Comparison of ENCODE assay signal across 28 mouse cellular contexts in the genomic region with DNA sequence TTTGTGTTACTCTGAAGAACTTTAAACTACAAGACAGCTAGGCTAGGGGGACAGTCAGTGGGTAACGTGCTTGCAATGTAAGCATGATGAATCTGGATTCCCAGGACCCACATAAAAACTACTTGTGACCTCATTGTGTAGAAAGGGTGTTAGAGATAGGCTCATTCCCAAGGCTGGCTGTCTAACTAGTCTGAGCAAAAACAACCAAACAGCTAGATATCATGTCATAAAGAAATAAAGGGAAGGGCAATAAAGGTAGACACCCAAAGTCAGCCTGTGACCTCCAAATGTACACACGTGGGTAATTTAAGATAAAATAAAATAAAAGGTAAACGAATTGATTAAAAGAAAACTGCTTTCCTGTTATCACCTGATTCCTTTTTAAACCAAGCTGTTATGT.
"Had no signal": no experiment of that assay in that cellular context is flagged by ENCODE, and none has a peak within 500 bp of the region (broad histone marks: within the 10 kb centered on the region; RNA-seq: fewer than 3 reads in every experiment).

No protein-coding gene starts in this region.

- H3K27ac ChIP-seq: embryonic facial prominence, embryonic 10.5 days; embryonic facial prominence, embryonic 12.5 days; embryonic facial prominence, embryonic 13.5 days; embryonic facial prominence, embryonic 15.5 days; forebrain, embryonic 10.5 days; forebrain, embryonic 12.5 days; forebrain, embryonic 13.5 days; forebrain, embryonic 15.5 days; gastrocnemius, adult 2 months; heart, adult 2 months had no signal

- H3K9me3 ChIP-seq: embryonic facial prominence, embryonic 10.5 days; embryonic facial prominence, embryonic 12.5 days; embryonic facial prominence, embryonic 13.5 days; embryonic facial prominence, embryonic 15.5 days; forebrain, embryonic 10.5 days; forebrain, embryonic 12.5 days; forebrain, embryonic 13.5 days; forebrain, embryonic 15.5 days had no signal

- H3K9ac ChIP-seq: embryonic facial prominence, embryonic 12.5 days; embryonic facial prominence, embryonic 13.5 days; embryonic facial prominence, embryonic 15.5 days; forebrain, embryonic 12.5 days; forebrain, embryonic 13.5 days; forebrain, embryonic 15.5 days; forebrain, postnatal 0 days had no signal

- H3K4me3 ChIP-seq: embryonic facial prominence, embryonic 10.5 days; embryonic facial prominence, embryonic 12.5 days; embryonic facial prominence, embryonic 13.5 days; embryonic facial prominence, embryonic 15.5 days; erythroblast, embryonic 14.5 days; forebrain, embryonic 10.5 days; forebrain, embryonic 12.5 days; forebrain, embryonic 13.5 days; forebrain, embryonic 15.5 days; gastrocnemius, adult 2 months; heart, adult 2 months had no signal

- DNase-seq: cerebellum, adult 18-20 months; cerebellum, adult 2 months; cerebellum, adult 8-10 months; cerebellum, adult 9-10 months; cerebellum, adult 9-11 months; cerebellum, postnatal 10 days; cerebellum, postnatal 14 days; cerebellum, postnatal 25 days; embryo, embryonic 11 days; forebrain, postnatal 0 days; gastrocnemius, adult 2 months; gastrocnemius, postnatal 10 days; gastrocnemius, postnatal 14 days; gastrocnemius, postnatal 25 days; gastrocnemius, postnatal 36 days; heart, adult 18-20 months; heart, adult 2 months had no signal

- H3K4me2 ChIP-seq: embryonic facial prominence, embryonic 12.5 days; embryonic facial prominence, embryonic 13.5 days; embryonic facial prominence, embryonic 15.5 days; forebrain, embryonic 12.5 days; forebrain, embryonic 13.5 days; forebrain, embryonic 15.5 days had no signal

- H3K27me3 ChIP-seq: embryonic facial prominence, embryonic 12.5 days; embryonic facial prominence, embryonic 13.5 days; embryonic facial prominence, embryonic 15.5 days; forebrain, embryonic 12.5 days; forebrain, embryonic 13.5 days; forebrain, embryonic 15.5 days had no signal

- H3K36me3 ChIP-seq: embryonic facial prominence, embryonic 10.5 days; embryonic facial prominence, embryonic 12.5 days; embryonic facial prominence, embryonic 13.5 days; embryonic facial prominence, embryonic 15.5 days; forebrain, embryonic 10.5 days; forebrain, embryonic 12.5 days; forebrain, embryonic 15.5 days had no signal

- H3K4me1 ChIP-seq: forebrain, embryonic 12.5 days; forebrain, embryonic 13.5 days; forebrain, embryonic 15.5 days had no signal

- ATAC-seq: forebrain, embryonic 13.5 days; forebrain, embryonic 14.5 days; forebrain, embryonic 15.5 days; forebrain, embryonic 16.5 days; forebrain, postnatal 0 days had no signal
